Mouse (Mus musculus) 3T3-L1 (cell line): ENCODE measurements around the gene Tbx20.

Experiments
- DNase-seq: peaks from one replicate; pipeline ENCODE4 v3.0.0-alpha.2; 2015; ENCODE audit warnings: low read depth, low spot score

Tbx20 gene

DNA sequence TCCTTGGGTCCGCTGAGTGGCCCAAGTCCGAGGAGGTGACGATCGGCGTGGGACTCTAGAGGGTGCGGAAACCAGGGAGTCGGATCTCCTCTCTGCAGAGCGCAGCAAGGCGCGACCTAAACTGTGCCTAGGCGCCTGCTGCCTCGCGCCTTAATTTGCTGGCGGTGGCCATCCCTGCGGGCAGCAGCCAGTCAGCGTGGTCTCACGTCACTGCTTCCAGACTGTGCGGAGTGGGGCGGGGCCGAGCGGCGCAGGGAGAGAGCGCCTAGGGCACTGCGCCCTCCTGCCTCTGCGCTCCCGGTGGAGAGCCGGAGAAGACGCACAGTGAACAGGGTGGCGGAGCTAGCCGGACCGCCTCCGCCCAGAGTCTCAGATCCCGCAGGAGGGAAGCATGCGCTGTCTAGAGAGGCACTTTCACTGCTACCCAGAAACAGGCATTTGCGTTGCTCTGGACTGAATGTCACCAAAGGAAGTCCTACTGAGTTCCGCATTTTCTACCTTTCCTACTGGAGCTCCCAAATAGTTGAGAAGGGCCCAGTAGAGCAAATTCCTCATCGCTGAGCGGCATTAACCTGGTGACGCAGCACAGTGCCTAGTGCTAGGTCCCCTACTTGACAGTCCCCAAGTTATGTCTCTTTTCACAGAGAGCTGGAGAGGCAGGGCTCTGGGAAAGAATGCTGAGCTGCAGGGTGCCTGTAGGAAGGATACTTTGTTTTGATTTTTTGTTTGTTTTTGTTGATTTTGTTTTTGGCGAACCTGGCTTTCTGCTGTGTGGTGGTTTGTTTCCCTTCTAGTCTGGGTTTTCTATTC, at the start of gene Tbx20:
Gene Tbx20, minus strand, starts transcription at position 144 of the 810 bp plus-strand sequence.
- DNase-seq: no peak

DNA sequence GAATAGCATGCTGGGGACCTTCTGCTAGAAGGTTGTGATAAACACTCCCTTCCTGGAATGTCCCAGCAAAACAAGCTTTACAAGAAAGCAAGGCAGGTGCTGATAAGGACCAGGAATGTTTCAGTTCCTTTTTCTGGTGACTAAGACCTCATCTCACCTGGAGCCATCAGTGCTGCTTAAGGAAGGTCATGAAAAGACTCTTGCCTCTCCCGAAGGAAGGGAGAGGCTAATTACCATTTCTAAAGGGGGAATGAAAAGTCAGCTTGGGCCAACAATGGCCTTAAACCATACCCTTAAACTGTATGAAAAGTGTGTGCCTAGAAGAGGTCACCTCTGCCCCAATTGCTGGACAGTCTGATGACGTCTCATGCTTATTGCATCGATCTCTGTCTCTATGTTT, 44.4 kb upstream of the Tbx20 start:
- no peak for DNase-seq

DNA sequence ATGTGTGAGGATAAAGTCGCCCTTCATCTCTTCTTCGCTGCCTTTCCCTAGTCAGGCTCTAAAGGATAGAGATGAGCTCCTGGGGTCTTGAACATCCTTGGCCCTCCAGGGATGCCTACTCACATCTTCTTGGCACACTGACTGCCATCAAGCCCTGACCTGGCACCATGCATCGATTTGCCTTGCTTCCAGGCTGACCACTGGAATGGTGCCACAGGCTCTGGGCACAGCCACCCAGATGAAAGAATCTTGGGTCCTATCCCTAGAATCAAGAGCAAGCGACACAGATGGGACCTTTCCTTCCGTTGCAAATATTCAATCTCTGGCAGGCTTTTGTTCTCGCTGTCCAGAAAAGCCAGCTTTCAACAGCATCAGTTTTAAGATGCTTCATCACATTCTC, 38.4 kb upstream of the Tbx20 start:
- no peak for DNase-seq

DNA sequence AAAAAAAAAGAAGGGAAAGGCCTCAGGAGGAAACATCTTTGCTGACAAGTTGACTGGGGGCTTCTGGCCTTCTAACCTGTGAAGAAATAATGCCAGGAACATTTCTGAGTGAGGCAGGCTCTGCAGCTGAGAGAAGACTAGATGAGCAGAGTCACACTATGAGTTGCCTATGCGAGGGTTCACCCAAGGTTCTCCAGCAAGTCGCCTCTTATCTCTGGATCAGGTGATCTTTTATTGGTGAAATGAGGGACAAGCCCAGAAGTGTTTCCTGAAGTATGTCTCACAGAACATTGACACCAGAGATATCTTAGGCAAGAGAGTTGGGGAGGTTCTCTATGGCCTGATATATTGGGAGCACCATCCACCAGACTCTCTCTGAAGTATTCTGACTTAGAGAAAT, 18.0 kb upstream of the Tbx20 start:
- no peak for DNase-seq

DNA sequence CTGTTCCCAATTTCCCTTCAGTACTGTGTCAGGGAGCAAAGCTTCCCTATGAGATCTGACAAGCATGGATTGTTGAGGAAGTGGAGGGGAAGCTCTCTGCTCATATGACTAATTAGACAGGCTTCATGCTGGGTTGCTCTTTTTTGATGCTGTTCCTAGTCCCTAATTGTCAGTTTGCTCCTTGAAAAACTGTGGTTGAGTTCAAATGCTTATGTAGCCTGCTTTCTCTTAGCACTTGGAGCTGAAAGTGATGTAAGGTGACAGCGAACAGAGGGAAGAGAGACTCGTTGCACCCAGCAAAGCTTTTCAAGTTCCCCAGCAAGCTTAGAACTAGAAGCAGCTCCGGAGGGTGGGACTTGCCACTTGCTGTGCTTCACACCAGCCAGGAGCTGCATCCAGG, 15.3 kb upstream of the Tbx20 start:
- DNase-seq: no peak

DNA sequence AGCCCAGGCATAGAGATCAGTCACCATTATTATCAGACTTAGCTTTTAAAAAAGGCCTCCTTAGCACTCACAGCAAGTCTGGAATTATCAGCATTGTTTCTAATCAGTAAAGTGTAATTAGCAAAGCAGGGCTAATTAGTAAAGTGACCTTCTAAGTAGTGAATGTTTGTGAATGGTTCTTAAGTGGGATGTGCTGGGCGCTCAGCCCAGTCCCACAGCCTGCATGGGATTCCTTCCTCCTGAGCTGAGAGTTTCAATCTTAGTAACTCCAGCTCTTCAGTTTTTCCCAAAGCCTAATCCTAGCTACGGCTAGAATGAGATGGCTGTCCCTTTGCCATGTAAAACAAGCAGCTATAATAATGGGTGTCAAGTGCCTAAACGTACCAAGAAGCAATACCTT, 8.2 kb upstream of the Tbx20 start:
- no peak for DNase-seq

DNA sequence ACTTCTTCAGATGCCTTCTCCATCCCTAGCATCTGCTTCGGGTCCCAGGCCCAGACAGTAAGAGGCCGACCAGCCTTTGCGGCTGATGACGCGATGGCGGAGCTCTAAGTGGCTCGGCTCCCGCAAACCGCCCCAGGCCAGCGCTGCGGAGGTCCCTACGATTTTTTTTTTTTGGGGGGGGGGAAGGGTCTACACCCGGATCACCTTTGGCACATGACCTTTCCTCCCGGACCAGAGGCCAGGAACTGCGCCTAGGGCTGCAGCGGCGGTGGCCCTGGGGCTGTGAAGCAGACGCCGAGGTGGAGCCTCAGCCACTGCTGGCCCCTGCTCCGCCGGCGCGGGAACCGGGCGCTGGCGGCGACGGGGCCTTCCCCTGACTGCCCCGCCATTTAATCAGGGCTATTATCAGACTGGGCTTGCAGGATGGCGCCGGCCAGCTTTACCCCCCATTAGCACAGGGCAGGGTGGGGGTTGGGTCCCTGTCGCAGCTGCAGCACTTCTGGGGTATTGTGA, 6.9 kb upstream of the Tbx20 start:
- DNase-seq: no peak

DNA sequence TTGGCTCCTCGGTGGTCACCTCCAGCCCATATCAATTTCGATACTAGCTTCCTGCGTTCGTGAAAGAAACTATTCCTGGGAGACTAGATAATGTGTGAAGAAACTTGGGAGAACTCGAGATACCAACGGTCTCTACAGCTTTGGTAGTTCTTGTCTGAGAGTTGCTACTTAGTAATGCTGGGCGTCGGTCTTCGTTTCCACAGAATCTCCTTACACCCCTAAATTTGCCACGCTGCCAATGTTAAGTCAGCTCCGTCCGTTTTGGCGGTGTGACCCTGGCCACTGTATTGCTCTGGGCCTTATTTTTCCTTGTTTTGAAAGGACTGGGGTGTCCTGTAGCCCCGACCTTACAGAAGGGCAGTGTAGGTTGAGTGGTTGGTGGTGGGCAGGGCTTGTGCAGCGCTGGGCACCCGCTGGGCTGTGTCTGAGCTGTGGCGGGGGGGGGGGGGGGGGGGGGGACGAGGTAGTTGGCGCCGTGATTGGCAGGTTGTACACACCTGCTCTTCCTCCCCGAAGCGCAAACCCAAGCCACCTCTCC, 6.4 kb upstream of the Tbx20 start:
- DNase-seq: no peak

DNA sequence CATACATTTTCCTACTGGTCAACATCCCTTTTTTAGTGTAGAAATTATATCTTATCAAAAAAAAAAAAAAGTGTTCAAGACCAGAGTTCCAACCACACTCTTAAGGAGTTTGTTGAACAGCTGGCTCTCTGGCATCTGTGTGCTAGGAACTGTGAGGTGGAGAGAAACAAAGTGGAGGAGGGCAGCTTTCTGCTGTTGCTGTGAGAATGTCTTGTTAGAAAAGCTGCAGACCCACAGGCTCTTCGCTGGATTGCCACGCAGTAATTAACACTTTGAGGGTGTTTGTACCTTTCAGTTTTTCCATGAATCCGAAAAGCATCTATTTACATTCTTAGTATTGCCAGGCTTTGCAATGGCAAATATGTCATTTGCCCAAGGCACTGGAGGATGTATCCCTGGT, 5.9 kb upstream of the Tbx20 start:
- DNase-seq: no peak

DNA sequence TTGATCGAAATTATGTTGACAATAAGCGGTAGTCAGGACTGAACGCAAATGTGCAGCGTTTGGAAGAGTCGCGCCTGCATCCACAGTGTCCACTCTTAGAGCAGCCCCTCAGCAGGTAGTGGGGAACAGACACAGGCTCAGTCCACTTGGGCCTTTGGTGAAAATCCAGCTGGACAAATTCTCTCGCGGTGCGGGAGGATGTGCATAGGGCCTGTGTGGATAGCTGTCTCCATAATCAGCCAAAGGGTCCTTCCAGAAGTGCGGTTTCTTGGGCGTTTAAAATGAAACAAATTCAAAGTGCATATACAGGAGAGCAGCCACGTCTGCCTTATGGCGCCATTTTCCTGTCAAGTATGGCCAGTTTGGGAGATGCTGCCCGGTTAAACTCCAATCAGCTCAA, 4.5 kb upstream of the Tbx20 start:
- no peak for DNase-seq

DNA sequence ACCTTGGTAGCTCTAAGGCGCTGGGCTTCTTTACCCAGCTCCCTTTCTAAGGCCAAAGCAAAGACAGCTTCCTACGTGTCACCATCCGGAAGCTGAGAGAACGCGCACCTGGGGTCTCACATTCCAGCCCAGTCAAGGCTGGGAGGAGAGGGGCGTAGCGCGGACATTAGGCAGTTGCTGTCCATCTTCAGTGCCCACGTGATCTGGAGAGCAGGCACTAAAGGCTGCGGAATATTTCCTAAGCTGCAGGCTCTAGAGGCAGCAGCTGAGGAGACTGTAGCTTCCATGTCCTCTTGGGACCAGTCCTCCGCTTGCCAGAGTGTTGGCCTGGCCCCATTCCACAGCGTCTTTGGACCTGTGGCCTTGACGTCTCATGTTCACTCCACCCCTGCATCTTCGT, 3.9 kb upstream of the Tbx20 start:
- DNase-seq: no peak

DNA sequence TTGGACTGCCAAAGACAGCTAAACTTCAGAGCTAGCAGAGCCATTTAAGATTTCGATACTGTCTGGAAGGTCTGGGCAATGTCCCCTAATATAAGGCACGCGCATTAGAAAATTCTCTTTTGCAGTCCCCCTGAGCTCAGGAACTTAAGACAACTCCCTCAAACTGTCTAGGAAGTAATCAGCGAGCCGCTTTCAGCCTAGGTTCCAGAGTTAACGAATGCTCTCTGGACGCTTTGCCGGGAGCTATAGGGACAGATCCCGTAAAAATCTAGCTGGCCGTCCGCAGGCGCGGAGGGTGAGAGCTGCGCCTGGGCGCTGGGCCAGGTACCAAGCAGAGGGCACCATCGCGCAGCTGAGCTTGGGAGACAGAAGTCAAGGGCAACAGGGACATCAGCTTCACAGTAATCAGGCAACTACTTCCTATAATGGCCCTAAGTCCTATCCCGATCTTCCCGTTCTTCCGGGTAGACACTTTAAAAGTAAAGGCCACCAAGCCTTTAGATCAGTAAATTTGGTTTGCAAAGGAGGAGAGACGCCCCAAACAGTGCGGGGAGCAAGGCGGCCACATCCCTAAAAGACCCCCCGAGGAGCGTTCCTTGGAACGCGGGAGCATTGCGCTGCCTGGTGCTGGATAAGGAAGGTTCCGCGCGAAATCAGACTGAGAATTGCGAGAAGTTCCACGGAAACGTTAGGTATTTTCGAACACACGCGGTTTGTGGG, 3.2 kb upstream of the Tbx20 start:
- DNase-seq: no peak

DNA sequence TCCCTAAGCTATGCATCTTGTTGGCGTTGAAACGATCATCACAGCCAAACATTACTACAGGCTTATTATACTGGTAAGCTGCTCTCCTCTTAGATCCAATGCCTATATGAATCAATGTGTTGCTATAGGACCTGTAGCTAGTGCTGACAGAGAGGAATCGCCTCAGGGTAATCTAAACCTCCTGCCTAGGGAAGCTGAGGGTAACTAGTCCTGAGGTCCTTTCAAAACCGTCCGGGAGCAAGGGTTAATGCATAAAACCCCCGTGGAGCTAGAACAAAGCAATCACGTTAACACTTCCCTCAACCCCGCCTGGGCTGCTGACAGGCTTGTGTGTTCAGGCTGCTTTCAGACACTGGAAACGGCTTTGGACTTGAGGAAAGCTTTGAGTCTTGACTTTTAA, 2.4 kb upstream of the Tbx20 start:
- no peak for DNase-seq

DNA sequence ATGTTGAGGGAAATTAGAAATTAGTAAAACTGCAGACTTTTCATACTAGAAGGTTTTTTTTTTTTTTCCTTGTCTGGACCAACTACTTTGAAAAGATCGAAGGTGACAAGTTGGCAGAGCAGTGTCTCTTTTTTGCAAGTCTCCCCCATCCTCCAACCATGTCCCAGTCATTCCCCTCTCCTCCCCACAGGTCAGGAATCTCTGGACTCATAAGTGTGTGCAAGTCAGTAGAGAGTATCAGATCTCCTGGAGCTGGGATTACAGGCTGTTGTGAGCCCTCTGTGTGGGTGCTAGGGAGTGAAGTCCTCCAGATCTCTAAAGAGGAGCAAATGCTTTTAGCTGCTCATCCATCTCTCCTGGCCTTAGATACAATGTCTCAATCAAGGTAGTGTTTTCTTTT, 1.5 kb upstream of the Tbx20 start:
- DNase-seq: no peak

DNA sequence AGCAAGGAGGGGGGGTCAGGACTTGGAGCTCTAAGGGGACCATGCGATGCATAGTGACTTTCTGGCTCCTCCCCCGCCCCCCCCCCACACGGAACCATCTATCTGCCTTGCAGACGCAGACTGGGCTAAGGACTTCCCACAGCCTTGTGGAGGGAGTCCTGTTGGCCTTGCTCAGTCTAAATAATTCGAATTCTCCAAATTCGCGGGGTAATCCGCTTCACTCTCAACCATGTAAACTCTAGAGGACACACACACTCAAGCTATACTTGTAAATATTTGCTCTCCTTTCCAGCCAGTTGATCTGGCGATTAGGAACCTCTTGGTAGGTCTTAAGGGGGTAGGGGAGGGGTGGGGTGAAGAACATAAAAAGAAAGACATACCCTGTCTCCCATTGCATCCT, 898 bp upstream of the Tbx20 start:
- DNase-seq: no peak

DNA sequence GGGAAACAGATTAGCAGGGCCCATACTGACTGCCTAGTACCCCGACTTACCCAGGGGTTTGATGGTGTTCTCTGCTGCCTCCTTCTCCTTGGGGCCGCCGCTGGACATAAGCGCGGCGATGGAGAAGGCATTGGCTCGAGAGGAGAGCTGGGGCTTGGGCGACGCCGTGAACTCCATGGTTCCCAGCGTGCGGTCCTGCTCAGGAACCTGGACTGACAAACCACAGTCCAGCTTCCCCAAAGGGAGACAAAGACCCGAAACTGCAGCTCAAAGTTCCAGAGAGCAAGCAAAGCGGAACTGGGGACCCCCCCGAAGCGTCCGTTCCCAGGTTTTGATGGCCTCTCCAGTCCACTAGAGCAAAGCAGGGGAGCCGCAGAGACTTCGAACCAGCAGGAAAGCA, 434 bp downstream of the Tbx20 start:
- no peak for DNase-seq

DNA sequence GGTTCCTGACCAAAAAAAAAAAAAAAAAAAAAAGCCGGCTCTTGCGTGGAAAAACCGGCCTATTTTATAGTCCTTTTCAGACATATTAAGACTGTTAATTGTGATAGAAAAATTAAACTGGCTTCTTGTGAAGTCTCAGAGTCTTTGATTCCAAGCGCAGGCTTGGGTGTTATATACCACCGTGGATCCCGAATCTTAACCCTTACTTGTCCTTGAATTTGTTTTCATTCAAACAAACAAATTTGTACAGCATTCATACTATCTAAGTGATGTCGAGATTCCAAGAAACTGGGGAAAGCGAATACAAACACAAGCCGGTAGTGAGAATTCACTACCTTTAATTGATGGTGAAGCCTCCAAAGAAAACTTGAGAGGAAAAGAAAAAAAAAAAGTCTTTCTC, 932 bp downstream of the Tbx20 start:
- DNase-seq: no peak

DNA sequence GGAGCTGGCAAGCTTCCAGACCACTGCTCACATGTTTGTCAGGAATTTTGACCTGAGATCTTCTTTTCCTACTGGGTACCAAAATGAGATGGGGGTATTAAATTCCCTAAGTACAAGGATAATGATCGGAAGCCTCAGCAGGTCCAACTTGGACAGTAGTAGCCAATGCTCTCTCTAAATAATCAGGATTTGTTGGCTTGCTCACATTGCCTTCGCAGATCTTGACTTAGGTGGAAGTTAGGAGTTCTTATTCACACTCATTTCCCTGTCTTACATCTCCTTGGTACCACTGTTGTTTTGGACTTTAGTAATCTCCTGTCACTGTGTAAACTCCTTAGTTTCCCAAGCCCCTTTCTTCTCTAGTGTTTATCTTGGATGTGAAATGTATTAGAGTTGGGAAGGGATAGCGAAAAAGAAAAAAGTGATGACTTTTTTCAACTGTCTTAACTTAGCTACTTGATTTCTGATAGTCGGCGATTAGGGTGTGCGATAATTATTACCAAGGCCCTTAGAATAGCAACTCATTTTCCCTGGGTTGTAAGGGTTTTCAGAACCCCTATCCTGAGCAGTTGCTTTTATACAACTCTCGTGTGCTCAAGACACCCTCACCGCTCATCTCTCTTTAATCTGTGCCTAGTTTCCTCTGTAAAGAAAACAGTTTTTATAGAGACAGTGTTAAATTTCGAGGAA, 1.5 kb downstream of the Tbx20 start:
- no peak for DNase-seq

DNA sequence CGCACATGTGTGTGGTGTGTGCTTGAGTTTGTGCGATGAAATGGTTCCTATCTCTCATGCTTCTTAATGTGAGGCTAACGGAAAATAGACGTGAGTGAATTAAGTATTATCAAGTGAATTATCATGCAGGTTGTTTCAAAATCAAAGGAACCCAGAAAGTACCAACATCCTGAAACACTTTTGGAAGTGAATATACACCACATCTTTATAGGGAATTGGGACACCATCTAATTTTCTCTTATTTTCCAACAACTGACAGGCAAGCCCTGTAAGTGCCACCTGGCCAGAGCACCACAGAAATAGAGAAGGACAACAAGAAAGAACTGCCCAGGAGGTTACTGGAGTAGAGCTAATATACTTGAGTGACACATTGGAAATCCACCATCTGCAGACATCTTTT, 2.4 kb downstream of the Tbx20 start:
- DNase-seq: no peak

DNA sequence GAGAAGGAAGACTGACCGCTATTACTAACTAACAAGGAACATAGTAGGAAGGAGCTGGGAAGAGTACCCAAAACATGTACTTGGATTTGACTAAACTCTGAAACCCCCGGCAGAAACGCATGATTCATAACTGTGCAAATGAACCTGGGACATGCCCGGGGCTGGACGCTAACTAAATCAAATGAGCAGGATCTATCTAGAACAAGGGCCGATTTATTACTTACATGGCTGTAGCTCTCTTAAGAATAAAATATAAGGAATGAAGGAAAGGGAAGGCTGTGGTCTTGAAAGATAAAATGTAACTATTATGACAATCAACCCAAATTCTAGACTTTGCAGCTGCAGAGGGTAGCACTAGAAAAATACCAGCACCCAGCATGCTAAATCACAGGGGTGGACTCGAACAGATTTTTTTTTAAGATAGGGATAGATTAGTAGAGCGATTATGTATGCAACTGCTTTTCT, 3.1 kb downstream of the Tbx20 start:
- DNase-seq: no peak

DNA sequence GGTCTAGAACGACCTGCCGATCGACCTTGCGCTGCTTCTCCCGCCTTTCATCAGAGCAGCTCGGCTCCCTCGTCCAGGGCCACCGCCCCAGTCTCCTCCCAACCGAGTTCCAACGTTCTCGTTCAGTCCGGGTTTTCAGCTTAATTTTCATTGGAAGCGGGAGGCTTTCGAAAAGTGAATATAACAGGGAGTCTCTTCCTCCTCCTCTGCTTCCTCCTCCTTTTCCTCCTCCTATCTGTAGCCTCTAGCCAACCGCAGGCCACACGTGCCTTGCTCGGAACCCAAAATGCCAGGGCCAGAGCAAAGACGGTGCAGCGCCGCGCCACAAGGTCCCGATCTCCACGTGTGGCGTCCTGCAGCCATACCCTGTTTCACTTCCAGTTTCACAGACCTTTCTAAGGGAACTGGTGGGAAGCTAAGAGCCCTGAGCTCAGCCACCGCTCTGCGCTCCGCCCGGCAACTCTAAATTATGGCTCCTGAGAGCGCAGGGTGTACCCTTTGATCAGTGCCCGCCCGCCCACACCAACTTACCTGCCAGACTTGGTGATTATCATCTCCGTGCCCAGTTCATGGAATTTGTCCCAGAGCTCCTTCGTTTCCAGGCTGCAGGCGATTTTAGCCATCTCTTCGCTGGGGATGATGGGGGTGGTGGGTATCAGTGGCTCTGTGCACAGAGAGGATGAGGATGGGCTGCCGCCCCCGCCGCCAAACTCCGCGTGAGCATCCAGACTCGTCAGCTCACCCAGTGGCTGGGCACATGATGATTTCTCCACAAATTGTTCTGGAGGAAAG, 3.8 kb downstream of the Tbx20 start:
- DNase-seq: no peak
